Mouse (Mus musculus) urinary bladder, postnatal 25 days (tissue): ENCODE results near the gene Gng7.

ENCODE experiments used
- DNase-seq: peaks from one replicate; pipeline ENCODE4 v3.0.0; 2022; ENCODE audit warnings: low spot score

Gene Gng7

GRCm38 (mm10) chr10:81025639-81026275 is 11.0 kb upstream of the Gng7 start, which contains the start of gene Diras1:
Gene Diras1, minus strand, starts transcription at chr10:81025662.
- DNase-seq, result no peak

DNA sequence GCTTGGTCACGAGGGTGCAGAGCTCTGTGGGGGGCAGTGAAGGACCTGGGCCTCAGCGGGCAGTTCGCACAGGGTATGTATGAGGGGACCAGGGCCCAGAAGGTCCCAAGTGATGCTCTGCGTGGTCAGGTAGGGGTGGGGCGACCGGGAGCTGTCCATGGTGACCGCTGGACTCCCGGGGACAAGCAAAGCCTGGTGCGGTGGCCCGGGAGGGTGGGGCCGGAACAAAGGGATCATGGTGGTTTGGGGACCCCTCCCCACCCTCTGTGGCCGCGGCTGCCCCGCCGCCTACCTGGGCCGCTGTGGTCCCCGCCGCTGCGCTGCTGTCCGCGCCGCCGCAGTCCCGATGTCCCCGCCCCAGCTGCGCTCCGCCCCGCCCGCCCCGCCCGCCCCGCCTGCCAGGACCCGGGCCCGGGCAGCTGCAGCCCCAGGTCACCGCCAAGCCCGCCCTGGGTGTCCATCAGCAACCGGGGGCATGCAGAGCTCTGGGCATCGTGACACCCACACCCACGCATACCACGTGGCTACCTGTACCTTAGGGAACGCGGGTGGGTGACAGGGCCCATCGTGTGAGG is 10.4 kb upstream of the Gng7 start:
- no peak for DNase-seq

GRCm38 (mm10) chr10:81024346-81024937 is 9.7 kb upstream of the Gng7 start:
- no peak for DNase-seq

DNA sequence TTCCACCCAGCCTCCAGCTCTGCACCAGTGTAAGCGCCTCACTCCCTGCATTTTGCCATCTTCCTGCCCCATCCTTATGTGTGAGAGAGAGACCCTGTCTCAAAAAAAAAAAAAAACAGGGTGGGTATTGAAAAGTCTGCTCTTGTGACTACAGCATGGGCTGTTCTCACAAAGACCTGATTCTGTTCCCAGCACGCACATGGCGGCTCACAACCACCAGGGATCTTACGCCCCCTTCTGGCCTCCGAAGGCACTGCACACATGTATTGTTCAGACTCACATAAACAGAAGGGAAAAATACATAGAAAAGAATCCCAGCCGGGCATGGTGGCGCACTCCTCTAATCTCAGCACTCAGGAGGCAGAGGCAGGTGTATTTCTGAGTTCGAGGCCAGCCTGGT is 8.0 kb upstream of the Gng7 start:
- no peak for DNase-seq

GRCm38 (mm10) chr10:81021547-81022110 is 6.9 kb upstream of the Gng7 start:
- no peak for DNase-seq

DNA sequence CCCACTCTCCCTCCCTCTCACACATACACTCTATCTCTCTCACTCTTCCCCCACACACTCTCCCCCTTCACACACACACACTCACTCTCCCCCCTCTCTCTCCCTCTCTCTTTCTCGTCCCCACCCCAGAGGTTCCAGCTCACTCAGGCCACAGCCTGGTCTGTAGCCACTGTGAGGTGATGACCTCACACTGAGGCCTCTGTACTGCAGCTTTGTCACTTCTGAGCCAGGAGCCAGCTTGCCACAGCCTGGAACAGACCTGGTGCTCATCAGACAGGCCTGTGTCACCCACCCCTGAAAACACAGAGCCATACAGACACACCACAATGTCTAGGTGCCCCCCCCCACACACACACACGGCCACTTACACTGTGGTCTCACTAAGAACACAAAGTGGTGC is 5.5 kb upstream of the Gng7 start:
- no peak for DNase-seq

DNA sequence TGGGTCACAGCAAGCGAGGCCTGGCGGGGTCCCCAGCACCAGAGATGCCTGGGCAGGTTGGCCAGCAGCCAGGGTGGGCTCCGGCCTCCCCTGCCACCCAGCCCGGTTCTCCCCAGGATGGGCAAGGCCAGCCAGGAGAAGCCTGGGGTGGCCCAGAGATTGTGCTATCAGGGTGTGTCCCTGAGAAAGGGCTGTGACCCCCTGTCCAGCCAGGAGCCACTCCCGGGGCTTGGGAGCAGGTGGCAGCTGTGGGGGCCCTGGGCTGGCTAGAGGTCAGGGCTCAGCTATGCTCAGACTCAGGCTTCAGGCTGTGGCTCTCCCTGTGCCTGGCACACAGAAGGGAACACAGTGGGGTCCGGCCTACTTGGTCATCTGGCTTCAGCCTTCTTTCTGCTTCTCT is 4.9 kb upstream of the Gng7 start:
- no peak for DNase-seq

DNA sequence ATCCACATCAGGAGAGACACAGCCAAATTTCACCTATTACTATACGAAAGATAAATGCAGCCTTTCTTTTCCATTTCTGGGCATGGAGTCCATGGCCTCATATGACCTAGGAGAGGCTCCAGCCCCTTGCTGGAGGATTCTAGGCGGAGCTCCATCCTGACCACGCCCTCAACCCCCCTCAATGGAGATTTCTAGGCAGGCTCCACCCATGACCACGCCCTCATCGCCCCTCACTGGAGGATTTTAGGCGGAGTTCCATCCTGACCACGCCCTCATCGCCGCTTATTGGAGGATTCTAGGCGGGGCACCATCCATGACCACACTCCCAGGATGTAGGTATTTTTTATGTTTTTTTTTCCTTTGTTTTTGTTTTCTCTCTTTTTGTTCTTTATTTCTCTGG is 3.6 kb upstream of the Gng7 start:
- no peak for DNase-seq

GRCm38 (mm10) chr10:81016645-81017044 is 1.9 kb upstream of the Gng7 start:
- DNase-seq, result peak; percentile 60

DNA sequence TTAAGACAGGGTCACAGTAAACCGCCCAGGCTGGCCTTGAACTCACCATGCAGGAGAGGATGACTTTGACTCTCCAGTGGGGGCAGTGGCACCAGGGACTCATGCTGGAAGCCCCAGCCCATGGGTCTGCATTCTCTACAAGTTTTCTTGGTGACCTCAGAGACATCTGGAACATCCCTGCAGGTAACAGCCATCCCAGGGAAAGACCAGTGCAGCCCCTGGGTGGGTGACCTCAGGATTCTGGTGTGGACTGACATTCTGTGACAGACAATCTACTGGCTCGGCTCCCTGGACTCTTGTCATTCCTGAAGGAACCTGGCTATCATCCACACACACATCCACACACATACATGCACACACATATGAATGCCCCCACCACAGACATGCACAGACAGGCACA is 921 bp upstream of the Gng7 start:
- DNase-seq, result no peak

- DNase-seq, result no peak
Measured at GRCm38 (mm10) chr10:81010851-81011250, 3.9 kb downstream of the Gng7 start.

DNA sequence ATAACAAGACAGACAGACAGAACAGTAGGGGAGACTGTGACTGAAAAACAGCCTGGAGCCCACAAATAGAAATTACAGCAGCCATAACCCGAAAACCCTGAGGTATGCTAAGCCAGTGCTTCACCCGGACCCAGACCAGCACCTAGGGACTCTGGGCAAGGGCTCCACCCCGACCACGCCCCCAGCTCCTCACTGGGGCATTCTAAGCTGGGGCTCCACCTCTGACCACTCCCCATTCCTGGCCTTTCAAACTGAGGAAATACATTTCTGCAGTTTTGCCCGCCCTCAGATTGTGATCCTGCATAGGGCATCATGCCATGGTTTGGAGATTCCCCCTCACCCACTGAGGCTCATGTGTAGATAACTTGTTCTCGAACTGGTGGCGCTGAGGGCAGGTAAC is 7.5 kb downstream of the Gng7 start:
- no peak for DNase-seq

DNA sequence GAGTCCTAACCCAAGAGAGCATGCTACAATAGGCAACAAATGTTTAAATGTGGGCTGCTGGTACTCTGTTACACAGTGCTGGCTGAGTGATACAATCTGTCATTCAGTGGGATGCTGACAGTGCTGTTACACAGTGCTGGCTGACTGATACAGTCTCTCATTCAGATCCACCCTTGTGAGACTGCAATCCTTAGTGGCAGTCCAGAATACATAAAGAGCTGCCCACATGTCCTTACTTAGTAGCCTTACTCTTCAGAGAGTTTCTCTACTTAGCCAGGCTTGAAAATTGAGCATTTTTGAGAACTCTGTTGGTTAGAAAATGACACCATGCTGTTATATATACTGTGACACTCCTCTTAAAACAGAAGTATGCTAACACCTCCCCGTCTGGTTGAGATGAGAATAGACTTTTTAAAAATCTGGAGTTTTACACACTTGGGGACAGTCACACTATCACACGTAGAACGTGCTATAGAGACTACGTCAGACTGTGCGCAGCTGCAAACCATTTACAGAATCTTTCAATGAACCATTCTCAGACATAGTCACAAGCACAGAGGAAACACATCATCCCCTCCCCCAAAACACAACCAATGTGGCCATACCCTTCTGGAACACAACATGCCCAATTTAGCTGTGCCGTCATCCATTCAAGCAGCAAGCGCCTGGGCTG is 8.6 kb downstream of the Gng7 start:
- no peak for DNase-seq

- no peak for DNase-seq
Measured at GRCm38 (mm10) chr10:81001161-81001560, 13.6 kb downstream of the Gng7 start.

DNA sequence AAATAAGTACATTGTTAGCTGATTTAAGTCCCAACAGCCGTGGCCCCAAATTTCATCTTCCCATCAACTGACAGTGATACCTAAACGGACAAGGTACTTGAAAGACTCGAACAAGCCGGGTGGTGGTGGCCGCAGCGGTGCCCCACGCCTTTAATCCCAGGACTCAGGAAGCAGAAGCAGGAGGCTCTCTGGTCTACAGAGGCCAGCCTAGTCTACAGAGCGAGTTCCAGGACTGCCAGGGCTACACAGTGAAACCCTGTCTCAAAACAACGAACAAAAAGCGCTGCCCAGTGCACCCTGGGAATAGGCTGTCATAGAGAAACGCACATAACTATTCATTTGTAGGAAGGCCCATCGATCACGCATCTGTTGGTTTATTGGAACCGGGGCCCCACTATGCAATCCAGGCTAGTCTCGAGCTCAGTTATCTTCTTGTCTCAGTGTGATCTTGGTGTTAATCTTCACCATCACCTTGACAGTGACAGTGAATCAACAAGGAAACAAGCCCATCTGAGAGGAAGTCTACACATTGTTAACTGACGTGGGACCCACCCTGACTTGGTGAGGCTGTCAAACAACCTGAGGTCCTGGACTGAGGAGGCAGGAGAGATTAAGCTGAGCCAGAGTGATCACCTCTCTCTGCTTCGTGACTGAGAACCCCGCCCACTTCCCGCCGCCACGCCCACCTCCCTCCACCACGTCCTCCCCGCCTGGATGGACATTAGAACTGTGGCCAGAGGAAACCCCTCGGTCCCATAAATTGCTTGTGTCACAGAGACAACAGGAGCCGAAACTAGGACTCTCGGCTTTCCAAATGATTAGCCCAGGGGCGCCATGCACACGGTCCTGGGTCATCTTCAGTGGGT is 14.3 kb downstream of the Gng7 start:
- no peak for DNase-seq

- peak; percentile 77 for DNase-seq
Measured at GRCm38 (mm10) chr10:80999362-81000196, 15.2 kb downstream of the Gng7 start.

DNA sequence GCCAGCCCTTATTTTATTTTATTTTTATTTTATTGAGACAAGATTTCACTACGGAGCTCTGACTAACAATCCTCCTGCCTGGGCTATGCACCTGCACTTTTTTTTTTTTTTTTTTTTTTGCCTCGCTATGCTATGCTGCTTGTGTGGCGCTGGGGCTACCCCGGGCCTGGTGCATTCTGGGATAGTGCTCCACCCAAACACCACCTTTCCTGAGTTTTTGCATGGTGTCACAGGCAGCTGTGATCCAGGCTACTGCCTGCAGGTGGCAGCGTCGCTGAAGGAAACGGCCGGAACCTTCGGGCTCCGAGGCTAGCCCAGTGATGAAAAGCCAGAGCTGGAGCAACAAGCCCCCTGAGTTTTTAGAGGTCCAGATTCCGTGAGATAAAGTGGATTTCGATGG is 16.0 kb downstream of the Gng7 start:
- DNase-seq, result peak; percentile 46

DNA sequence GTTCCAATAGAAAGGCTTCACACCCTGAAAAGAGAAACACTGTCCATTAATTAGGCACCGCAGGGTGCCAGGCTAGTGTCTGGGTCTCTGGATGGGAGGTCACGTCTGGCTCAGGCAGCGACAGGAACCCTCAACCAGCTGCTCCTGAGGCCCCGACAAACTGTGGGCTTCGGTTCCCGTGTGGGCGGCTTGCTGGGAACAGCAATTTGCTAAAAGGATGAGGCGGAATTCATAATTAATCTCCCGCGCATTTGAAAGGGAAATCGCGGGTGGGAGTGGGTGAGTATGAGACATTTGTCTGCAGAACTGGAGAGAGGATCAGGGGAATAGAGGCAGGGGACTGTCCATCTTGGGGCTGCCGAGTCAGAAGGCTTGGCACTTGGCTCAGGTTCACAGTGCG is 16.7 kb downstream of the Gng7 start:
- no peak for DNase-seq

GRCm38 (mm10) chr10:80997332-80997731 is 17.4 kb downstream of the Gng7 start:
- no peak for DNase-seq

DNA sequence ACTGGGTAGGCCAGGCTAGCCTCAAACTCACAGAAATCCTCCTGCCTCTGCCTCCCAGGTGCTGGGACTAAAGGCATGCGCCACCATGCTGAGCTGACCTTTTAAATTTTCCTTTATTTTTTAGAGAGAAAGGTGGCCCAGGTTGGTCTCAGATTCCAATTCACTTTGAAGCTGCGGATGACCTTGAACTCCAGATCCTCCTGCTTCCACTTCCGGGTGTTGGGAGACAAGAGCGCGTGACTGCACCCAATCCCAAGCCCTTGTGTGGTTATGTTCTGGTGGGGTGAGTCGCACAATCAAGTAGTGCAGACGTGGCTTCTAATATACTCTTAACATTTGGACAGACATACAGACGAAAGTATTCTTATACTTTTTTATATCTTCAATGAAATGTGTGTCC is 18.2 kb downstream of the Gng7 start:
- no peak for DNase-seq

DNA sequence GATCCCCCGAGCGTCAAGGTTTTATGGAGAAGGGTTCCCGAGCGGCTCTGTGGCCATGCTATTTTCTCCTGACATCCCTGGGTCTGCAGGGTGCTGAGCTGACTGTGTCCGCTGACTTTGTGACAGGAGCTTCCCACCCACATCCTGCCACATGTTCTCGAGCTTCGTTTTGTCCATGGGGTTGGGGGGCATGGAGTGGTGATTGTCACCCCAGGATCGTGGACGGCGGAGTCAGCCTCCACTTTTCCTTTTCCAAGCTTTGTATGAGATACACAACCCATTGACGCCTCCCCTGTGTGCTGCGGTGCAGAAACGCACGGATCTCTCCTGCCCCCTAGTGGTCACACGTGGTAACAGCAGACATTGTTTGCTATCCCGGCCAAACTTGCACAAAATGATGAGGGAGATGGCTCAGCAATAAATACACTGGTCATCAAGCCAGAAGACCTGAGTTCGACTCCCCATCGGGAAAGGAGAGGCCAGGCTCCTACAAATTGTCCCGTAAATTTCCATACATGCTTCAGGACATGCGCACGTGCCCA is 19.6 kb downstream of the Gng7 start:
- DNase-seq, result peak; percentile 80
